Mouse (Mus musculus): Measurements from ENCODE around the gene Cdk6.
A peak's percentile ranks its signal among the peaks of the same experiment; 100 is the strongest.
"Not testable (repeated sequence)": the region's sequence is repeated elsewhere in the genome, so short reads cannot be mapped to it uniquely, and the experiment has no call there.

The Cdk6 gene

GRCm38 (mm10) chr5:3509503-3509902, 168.2 kb downstream of the Cdk6 start:
- DNase-seq (ENCODE audit: low spot score in 2 of 2), result no peak

- DNase-seq (ENCODE audit: low spot score in 2 of 2), result no peak
Measured at GRCm38 (mm10) chr5:3511097-3511795, 170.0 kb downstream of the Cdk6 start.

GRCm38 (mm10) chr5:3512584-3512983, 171.3 kb downstream of the Cdk6 start:
- no peak for DNase-seq (ENCODE audit: low spot score in 2 of 2)

- no peak for DNase-seq (ENCODE audit: low spot score in 2 of 2)
Measured at GRCm38 (mm10) chr5:3514901-3515311, 173.6 kb downstream of the Cdk6 start.

- DNase-seq (ENCODE audit: low spot score in 2 of 2), result no peak
Measured at GRCm38 (mm10) chr5:3515477-3515876, 174.2 kb downstream of the Cdk6 start.

GRCm38 (mm10) chr5:3516481-3517075, 175.3 kb downstream of the Cdk6 start:
- peak in 1 of 2 experiments; percentile 15 for DNase-seq (ENCODE audit: low spot score in 2 of 2)

GRCm38 (mm10) chr5:3520493-3521359, 179.4 kb downstream of the Cdk6 start:
- no peak for DNase-seq (ENCODE audit: low spot score in 2 of 2)

GRCm38 (mm10) chr5:3521741-3522140, 180.5 kb downstream of the Cdk6 start:
- no peak for DNase-seq (ENCODE audit: low spot score in 2 of 2)

- no peak for DNase-seq (ENCODE audit: low spot score in 2 of 2)
Measured at GRCm38 (mm10) chr5:3522826-3523225, 181.5 kb downstream of the Cdk6 start.

- DNase-seq (ENCODE audit: low spot score in 2 of 2), result no peak
Measured at GRCm38 (mm10) chr5:3527041-3527691, 185.9 kb downstream of the Cdk6 start.

GRCm38 (mm10) chr5:3529585-3530189, 188.4 kb downstream of the Cdk6 start:
- no peak for DNase-seq (ENCODE audit: low spot score in 2 of 2)

- DNase-seq (ENCODE audit: low spot score in 2 of 2), result not testable (repeated sequence)
Measured at GRCm38 (mm10) chr5:3532048-3532447, 190.8 kb downstream of the Cdk6 start.

GRCm38 (mm10) chr5:3536592-3537212, 195.4 kb downstream of the Cdk6 start:
- no peak for DNase-seq (ENCODE audit: low spot score in 2 of 2)

- no peak for DNase-seq (ENCODE audit: low spot score in 2 of 2)
Measured at GRCm38 (mm10) chr5:3538505-3539472, 197.5 kb downstream of the Cdk6 start.

- DNase-seq (ENCODE audit: low spot score in 2 of 2), result no peak
Measured at GRCm38 (mm10) chr5:3541871-3542270, 200.6 kb downstream of the Cdk6 start.

GRCm38 (mm10) chr5:3543629-3544479, 202.6 kb downstream of the Cdk6 start, which contains the start of gene Fam133b:
Gene Fam133b (plus strand): TSS chr5:3543833.
- peak; percentile 89 to 99 for DNase-seq (ENCODE audit: low spot score in 2 of 2)

- DNase-seq (ENCODE audit: low spot score in 2 of 2), result no peak
Measured at GRCm38 (mm10) chr5:3544480-3544769, 203.1 kb downstream of the Cdk6 start.

- no peak for DNase-seq (ENCODE audit: low spot score in 2 of 2)
Measured at GRCm38 (mm10) chr5:3546226-3546625, 204.9 kb downstream of the Cdk6 start.

- DNase-seq (ENCODE audit: low spot score in 2 of 2), result no peak
Measured at GRCm38 (mm10) chr5:3551481-3551880, 210.2 kb downstream of the Cdk6 start.
